Comparison of ENCODE assay signal across 19 mouse cellular contexts in genomic region chr10:108378479-108378878, GRCm38 (mm10).
"Had no signal": no experiment of that assay in that cellular context is flagged by ENCODE, and none has a peak within 500 bp of the region (broad histone marks: within the 10 kb centered on the region; RNA-seq: fewer than 3 reads in every experiment).

No protein-coding gene starts in this region.

- H3K4me3 ChIP-seq: limb, embryonic 10.5 days; limb, embryonic 13.5 days; liver, embryonic 12.5 days; liver, embryonic 15.5 days; lung, embryonic 15.5 days; midbrain, embryonic 12.5 days; myocyte; neural tube, embryonic 13.5 days had no signal

- H3K27me3 ChIP-seq: limb, embryonic 13.5 days; liver, embryonic 12.5 days; liver, embryonic 15.5 days; lung, embryonic 15.5 days; midbrain, embryonic 12.5 days; neural tube, embryonic 13.5 days had no signal

- H3K9ac ChIP-seq: limb, embryonic 13.5 days; liver, embryonic 12.5 days; liver, embryonic 15.5 days; lung, embryonic 15.5 days; midbrain, embryonic 12.5 days; neural tube, embryonic 13.5 days had no signal

- H3K9me3 ChIP-seq: limb, embryonic 10.5 days; limb, embryonic 13.5 days; liver, embryonic 12.5 days; liver, embryonic 15.5 days; lung, embryonic 15.5 days; midbrain, embryonic 12.5 days had no signal

- H3K4me1 ChIP-seq: limb, embryonic 10.5 days; limb, embryonic 13.5 days; liver, embryonic 12.5 days; liver, embryonic 15.5 days; midbrain, embryonic 12.5 days; neural tube, embryonic 13.5 days had no signal

- ATAC-seq: liver, embryonic 12.5 days; midbrain, embryonic 16.5 days had no signal

- H3K27ac ChIP-seq: limb, embryonic 10.5 days; limb, embryonic 13.5 days; liver, embryonic 12.5 days; liver, embryonic 15.5 days; lung, embryonic 15.5 days; midbrain, embryonic 12.5 days; neural tube, embryonic 13.5 days had no signal

- H3K36me3 ChIP-seq: limb, embryonic 10.5 days; limb, embryonic 13.5 days; liver, embryonic 15.5 days; midbrain, embryonic 12.5 days; neural tube, embryonic 13.5 days had no signal

- DNase-seq: kidney, adult 2 months; kidney, postnatal 10 days; kidney, postnatal 36 days; liver; lung, adult 18-20 months; lung, postnatal 10 days; lung, postnatal 4 days; thymus, adult 2 months; thymus, postnatal 14 days; thymus, postnatal 4 days had no signal

- H3K4me2 ChIP-seq: limb, embryonic 13.5 days; liver, embryonic 12.5 days; liver, embryonic 15.5 days; lung, embryonic 15.5 days; midbrain, embryonic 12.5 days; neural tube, embryonic 13.5 days had no signal
